Mouse (Mus musculus) heart, postnatal 0 days (tissue): ENCODE results near the gene Ppp1r16b.

ENCODE experiments used
- CTCF ChIP-seq: IDR thresholded peaks from 2 replicates; pipeline ENCODE4 v1.5.1; 2016; ENCODE audit warnings: antibody characterized with exemption, control low read depth, low read depth
- EP300 ChIP-seq: IDR thresholded peaks from 2 replicates; pipeline ENCODE4 v1.6.1; 2016; ENCODE audit warnings: antibody characterized with exemption, low read depth

GRCm38 (mm10) chr2:158768771-158769170, 103.6 kb downstream of the Ppp1r16b start:
- TF ChIP-seq CTCF = no peak
- TF ChIP-seq EP300 = no peak
